Mouse (Mus musculus) small intestine, adult 2 months (tissue): ENCODE measurements around the gene Kcnt2. TPM values are rescaled to one million over a fixed set of nuclear protein-coding genes. Genes with fewer than 3 reads are reported as not detected.

Experiments
- H3K27ac ChIP-seq: fragments of 200-500 bp; 2 replicates; pipeline ENCODE4 v1.5.1; 2012; ENCODE audit warnings: low read depth, low read length, control low read depth, inconsistent platforms; ENCODE audit not compliant: insufficient read depth
- H3K27me3 ChIP-seq: fragments of 200-500 bp; 2 replicates; pipeline ENCODE4 v1.6.1; 2012; ENCODE audit warnings: mild to moderate bottlenecking, moderate library complexity, low read length, inconsistent platforms; ENCODE audit not compliant: control insufficient read depth, insufficient read depth
- H3K36me3 ChIP-seq: fragments of 200-500 bp; 2 replicates; pipeline ENCODE4 v1.6.1; 2012; ENCODE audit warnings: mild to moderate bottlenecking, low read length, control low read depth, inconsistent platforms; ENCODE audit not compliant: control insufficient read depth, insufficient read depth
- H3K4me1 ChIP-seq: fragments of 200-500 bp; 2 replicates; pipeline ENCODE4 v1.6.1; 2012; ENCODE audit warnings: low read length, inconsistent platforms, mixed read lengths; ENCODE audit not compliant: control insufficient read depth, insufficient read depth, insufficient read length
- H3K4me3 ChIP-seq: fragments of 200-500 bp; 2 replicates; pipeline ENCODE4 v1.5.1; 2012; ENCODE audit warnings: low read depth, mild to moderate bottlenecking, control low read depth, inconsistent platforms, low read length, moderate library complexity
- CTCF ChIP-seq: fragments of 200-500 bp; IDR thresholded peaks from 2 replicates; pipeline ENCODE4 v1.5.1; 2012; ENCODE audit warnings: low read depth, mild to moderate bottlenecking, control low read depth, inconsistent platforms, low read length, moderate library complexity, mixed read lengths; ENCODE audit not compliant: insufficient replicate concordance, insufficient read length; ENCODE audit errors: extremely low read depth
- POLR2A ChIP-seq: fragments of 200-500 bp; IDR thresholded peaks from 2 replicates; pipeline ENCODE4 v1.6.1; 2012; ENCODE audit warnings: low read depth, mild to moderate bottlenecking, control low read depth, inconsistent platforms, low read length, moderate library complexity
- WGBS: fragments of 180-500 bp; shearing (Covaris S2); methylation state at CpG from one replicate; pipeline ENCODE4 v1.1.7; 2018; 5-methylcytosine and 5-hydroxymethylcytosine counted together
- polyA plus RNA-seq: library from polyadenylated mRNA; depleted of rRNA; stranded (reverse); fragments of >200 nt; gene quantifications from 2 replicates; pipeline ENCODE4 v1.2.3, GENCODE M21; 2012; rRNA removed

Kcnt2 gene
- polyA plus RNA-seq, 1 experiment = not detected

DNA sequence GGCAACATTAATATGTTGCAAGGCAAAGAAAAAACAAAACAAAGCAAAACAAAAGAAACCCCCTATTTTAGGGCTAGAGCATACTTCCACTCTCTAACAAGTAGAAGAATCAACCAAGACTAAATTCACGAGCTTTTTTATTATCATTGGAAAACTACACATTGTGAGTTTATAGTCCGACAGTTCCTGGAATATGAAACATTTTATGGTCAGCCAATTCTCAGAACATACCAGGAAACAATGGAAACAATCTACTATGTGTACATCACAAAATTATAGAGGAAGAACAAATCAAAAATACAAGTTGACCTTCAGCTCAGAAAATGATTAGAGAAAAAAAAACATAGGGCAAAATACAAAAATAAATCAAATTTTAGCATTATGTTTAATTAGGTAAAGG lies 368.9 kb downstream of the Kcnt2 start:
- Histone ChIP-seq H3K36me3 (no peaks in the 10 kb centered on the region), H3K4me3 (no peak overlapping the region), H3K27ac (no peak overlapping the region), H3K4me1 (no peaks in the 10 kb centered on the region), H3K27me3 (no peaks in the 10 kb centered on the region)
- 42% methylated on average over 2 of the region's 2 CpGs for WGBS
- no peak for TF ChIP-seq CTCF
- TF ChIP-seq POLR2A = no peak

DNA sequence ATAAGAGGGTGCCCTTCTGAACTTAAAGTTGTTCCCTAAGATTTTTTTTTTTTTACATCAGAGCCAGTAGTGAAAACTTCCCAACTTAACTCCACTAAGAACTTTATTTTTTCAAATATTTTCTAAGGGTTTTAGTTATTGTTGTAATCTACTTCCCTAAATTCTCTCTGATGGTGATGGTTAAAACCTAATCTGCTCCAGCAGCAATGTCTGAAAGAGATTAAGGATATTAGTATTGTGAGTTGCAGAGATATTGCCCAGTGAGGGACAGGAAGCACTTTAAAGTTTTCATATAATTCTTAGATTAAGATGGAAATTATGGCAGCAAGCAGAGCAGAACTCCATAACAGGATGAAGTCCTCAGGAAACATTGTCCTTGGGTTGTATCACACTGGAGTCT lies 372.2 kb downstream of the Kcnt2 start:
- no peak for TF ChIP-seq CTCF
- TF ChIP-seq POLR2A = no peak
- H3K4me1 ChIP-seq = no peaks in the 10 kb centered on the region
- no peak overlapping the region for H3K4me3 ChIP-seq
- H3K27ac ChIP-seq = no peak overlapping the region
- H3K27me3 ChIP-seq = no peaks in the 10 kb centered on the region
- H3K36me3 ChIP-seq = no peaks in the 10 kb centered on the region

DNA sequence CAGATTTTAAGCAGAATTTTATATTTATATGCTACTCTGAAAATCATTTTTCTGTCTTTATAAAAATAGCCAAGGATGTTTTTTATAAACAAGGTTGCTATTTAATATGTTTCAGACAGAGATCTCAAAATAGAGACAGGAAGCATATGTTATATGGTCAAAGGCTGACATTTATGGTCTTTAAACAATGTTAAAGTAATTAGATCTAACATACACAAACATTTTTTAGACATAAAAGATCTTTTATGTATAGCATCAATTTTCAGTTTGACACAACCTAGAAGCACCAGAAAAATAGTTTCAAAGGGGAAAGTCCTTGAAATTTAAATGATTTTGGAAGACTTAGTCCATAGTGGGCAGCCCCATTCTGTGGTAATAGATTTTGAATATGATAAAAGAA lies 379.0 kb downstream of the Kcnt2 start:
- Histone ChIP-seq H3K4me3 (no peak overlapping the region), H3K4me1 (no peaks in the 10 kb centered on the region), H3K27ac (no peak overlapping the region), H3K27me3 (no peaks in the 10 kb centered on the region), H3K36me3 (no peaks in the 10 kb centered on the region)
- no peak for TF ChIP-seq CTCF
- no peak for TF ChIP-seq POLR2A

DNA sequence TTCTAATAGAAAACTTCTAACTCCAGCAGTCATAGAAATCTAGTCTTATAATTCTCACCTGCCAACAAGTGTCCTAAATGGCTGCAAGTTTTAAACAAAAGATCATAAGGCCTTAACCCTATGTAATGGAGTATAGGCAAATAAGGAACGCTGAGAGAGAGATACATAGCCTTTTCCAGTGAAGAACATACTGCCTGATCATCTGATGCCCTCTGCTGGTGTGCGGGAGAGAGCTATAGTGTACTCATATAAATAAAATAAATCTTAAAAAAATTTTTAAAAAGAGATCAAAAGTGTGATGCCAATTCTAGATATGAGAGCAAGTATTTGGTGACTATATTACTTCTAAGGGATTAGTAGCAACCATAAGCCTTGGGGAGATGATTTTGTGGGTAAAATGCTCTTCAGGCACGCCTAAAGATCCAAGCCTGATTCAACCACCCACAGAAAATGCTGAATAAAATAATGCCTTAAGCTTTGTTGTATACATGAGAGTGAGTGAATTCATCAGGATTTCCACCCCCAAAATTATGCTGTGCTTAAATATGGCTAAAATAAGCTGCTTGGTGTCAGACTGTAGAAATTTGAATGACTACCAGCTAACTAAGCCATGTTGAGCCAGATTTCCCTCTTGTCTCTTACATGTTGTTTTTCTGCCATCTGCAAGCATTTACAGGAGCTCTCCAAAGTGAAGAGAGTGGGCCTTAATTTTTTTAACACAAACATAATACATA lies 413.8 kb downstream of the Kcnt2 start:
- WGBS = 60% methylated on average over 3 of the region's 3 CpGs

DNA sequence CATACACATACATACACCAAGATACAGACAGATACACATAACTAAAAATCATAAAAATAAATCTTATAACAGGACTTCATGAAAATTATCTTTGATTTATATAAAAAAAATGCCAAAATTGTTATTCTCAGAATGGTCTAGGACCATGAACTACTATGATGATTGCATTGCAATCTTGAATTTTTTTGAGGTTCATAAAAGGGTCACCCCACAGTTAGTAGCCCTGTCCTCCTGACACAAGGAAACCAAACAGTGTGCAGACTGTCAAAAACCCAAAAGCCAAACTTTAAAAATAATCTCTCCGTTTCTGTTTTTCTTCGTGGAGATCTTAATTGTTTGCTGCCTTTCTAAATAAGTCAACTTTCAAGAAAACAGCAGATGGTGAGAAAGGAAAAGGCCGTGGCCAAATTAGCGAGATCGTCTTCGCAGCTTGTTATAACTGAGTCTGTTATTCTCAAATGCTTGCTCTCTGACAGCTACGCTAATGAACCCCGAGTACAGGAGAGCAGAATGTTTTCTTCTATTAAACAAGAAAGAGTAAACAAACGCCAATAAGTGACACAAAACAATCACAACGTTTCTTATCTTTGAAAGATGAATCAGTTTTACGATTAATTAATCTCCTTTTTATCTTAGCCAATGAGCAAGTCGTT lies 414.9 kb downstream of the Kcnt2 start:
- WGBS = 40% methylated on average over 12 of the region's 12 CpGs
- no peaks in the 10 kb centered on the region for H3K4me1 ChIP-seq
- H3K4me3 ChIP-seq = no peak overlapping the region
- no peak for TF ChIP-seq CTCF
- TF ChIP-seq POLR2A = no peak
- no peaks in the 10 kb centered on the region for H3K27me3 ChIP-seq
- no peak overlapping the region for H3K27ac ChIP-seq
- no peaks in the 10 kb centered on the region for H3K36me3 ChIP-seq

More for the DNA sequence above, 413.8 kb downstream of the Kcnt2 start:
- TF ChIP-seq CTCF = no peak
- TF ChIP-seq POLR2A = no peak
- no peaks in the 10 kb centered on the region for H3K27me3 ChIP-seq
- no peaks in the 10 kb centered on the region for H3K4me1 ChIP-seq
- no peaks in the 10 kb centered on the region for H3K36me3 ChIP-seq
- H3K4me3 ChIP-seq = no peak overlapping the region
- H3K27ac ChIP-seq = no peak overlapping the region

DNA sequence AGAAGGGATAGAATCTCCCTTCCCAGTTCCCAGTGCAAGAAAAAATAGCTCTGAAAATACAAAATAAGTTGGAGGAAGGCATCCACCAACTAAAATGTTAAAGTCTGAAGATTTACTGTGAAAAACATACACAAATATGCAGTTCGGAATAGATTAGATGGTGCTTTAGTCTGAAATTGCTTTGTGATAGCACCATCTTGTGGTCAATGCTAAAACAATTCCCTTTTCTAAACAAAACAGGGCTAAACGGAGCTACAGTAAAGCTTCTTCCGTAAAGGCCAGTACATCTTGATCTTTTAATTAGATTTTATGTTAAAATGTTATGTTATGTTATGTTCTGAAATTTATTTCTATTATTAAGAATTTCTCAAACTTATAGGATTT lies 415.4 kb downstream of the Kcnt2 start:
- H3K4me3 ChIP-seq = no peak overlapping the region
- no peaks in the 10 kb centered on the region for H3K27me3 ChIP-seq
- TF ChIP-seq CTCF (no peak), POLR2A (no peak)
- 16% methylated on average over 3 of the region's 3 CpGs for WGBS
- H3K4me1 ChIP-seq = no peaks in the 10 kb centered on the region
- no peaks in the 10 kb centered on the region for H3K36me3 ChIP-seq
- no peak overlapping the region for H3K27ac ChIP-seq

Other genes starting within 250 kb of the Kcnt2 start
- gene Cfh, start 62.4 kb upstream of the Kcnt2 start, polyA plus RNA-seq = 0.18 and 0.28 TPM in 2 replicates